Mouse (Mus musculus) lung, postnatal 0 days (tissue): ENCODE data around the gene Dnajc28. TPM values are rescaled to one million over a fixed set of nuclear protein-coding genes. Genes with fewer than 3 reads are reported as not detected.
A peak's percentile ranks its signal among the peaks of the same experiment; 100 is the strongest.

Source experiments
- ATAC-seq: fragments of 200-750 bp; cut with Nextera tagmentation; 2 replicates; pipeline ENCODE4 v1.8.0; 2017; ENCODE audit warnings: moderate library complexity
- DNase-seq: peaks from one replicate; pipeline ENCODE4 v3.0.0-alpha.2; 2016; ENCODE audit warnings: low spot score
- H3K27ac ChIP-seq: fragments of 300-500 bp; sonication (generic); 2 replicates; pipeline ENCODE4 v1.5.1; 2014; ENCODE audit warnings: antibody characterized with exemption, mild to moderate bottlenecking, low read length, mixed read lengths
- H3K27me3 ChIP-seq: fragments of 300-500 bp; sonication (generic); replicated peaks from 2 replicates; pipeline ENCODE4 v1.6.1; 2014; ENCODE audit warnings: low read length, mixed read lengths; ENCODE audit not compliant: insufficient read depth
- H3K36me3 ChIP-seq: fragments of 300-500 bp; sonication (generic); 2 replicates; pipeline ENCODE4 v1.6.1; 2014; ENCODE audit warnings: low read length, mixed read lengths; ENCODE audit not compliant: insufficient read depth
- H3K4me1 ChIP-seq: fragments of 300-500 bp; sonication (generic); 2 replicates; pipeline ENCODE4 v1.6.1; 2014; ENCODE audit warnings: antibody characterized with exemption, low read depth, low read length, mixed read lengths; ENCODE audit not compliant: insufficient read depth
- H3K4me2 ChIP-seq: fragments of 300-500 bp; sonication (generic); replicated peaks from 2 replicates; pipeline ENCODE4 v1.6.1; 2014; ENCODE audit warnings: low read depth, mild to moderate bottlenecking, low read length, moderate library complexity, mixed read lengths
- H3K4me3 ChIP-seq: fragments of 300-500 bp; sonication (generic); 2 replicates; pipeline ENCODE4 v1.5.1; 2014; ENCODE audit warnings: low read depth, low read length
- H3K9ac ChIP-seq: fragments of 300-500 bp; sonication (generic); replicated peaks from 2 replicates; pipeline ENCODE4 v1.6.1; 2014; ENCODE audit warnings: low read depth, mild to moderate bottlenecking
- H3K9me3 ChIP-seq: fragments of 300-500 bp; sonication (generic); 2 replicates; pipeline ENCODE4 v1.6.1; 2016; ENCODE audit warnings: low read length, mixed read lengths
- CTCF ChIP-seq: IDR thresholded peaks from 2 replicates; pipeline ENCODE4 v1.5.1; 2016; ENCODE audit warnings: antibody characterized with exemption, mild to moderate bottlenecking
- EP300 ChIP-seq: IDR thresholded peaks from 2 replicates; pipeline ENCODE4 v1.6.1; 2016; ENCODE audit warnings: antibody characterized with exemption, mild to moderate bottlenecking, control low read depth
- WGBS: fragments of 180-500 bp; shearing (Covaris S2); extraction: QIAGEN DNeasy Blood & Tissue Kit; methylation state at CpG from one replicate; pipeline ENCODE4 v1.1.7; 2014; 5-methylcytosine and 5-hydroxymethylcytosine counted together
- polyA plus RNA-seq: library from polyadenylated mRNA; unstranded; fragments of >200 nt; fragmentation: Nextera tagmentation; extraction: Ambion mirVana; gene quantifications from 2 replicates; pipeline ENCODE4 v1.2.1, GENCODE M21; 2015

Dnajc28 gene
- 6.1 and 6.2 TPM in 2 replicates for polyA plus RNA-seq

DNA sequence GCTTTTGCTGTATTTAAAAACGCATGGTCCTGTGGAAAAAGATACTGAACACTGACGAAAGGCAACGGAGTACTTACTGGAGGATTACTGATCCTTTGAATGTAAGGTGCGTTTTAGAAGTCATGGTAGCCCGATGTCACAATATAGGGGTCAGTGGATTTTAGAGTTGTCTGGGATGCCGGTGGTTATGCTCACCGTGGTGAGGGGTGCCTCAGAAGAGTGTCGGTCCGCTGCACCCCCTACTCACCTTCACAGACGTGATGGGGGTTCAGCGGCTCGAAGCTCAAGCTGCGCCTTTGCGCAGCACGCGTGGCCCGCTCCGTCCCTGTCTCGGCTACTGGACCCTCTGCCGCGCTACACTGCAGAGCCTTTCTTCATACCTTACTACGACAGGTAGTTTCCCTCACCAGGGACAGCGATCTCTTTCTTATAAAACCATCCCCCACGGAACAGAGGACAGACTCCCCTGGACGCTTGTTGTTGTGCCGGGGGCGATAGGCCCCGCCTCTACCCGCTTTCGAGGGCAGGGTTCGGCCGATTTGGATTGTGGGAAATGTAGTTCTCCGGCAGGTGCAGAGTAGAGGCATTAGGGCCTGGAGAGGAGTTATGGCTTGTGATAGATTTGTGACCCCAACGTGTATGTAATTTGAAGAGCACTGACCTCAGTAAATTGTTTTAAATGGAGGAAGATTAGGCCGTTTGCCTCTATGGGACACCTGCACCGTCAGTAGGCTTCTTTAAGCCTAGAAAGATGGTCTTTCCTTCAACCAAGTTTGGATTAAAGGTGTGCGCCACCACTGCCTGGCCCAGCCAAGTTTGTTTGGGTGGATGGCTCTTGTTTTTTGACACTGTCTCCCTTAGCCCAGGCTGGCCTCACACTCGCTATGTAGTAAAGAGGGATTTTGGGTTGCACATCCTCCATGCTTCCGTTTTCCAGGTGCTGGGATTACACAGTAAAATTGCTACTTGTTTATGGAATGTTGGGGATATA lies at the start of gene Dnajc28:
Dnajc28 (minus strand) TSS at position 516 of the 991 bp plus-strand sequence.
- no peaks in the 10 kb centered on the region for H3K9me3 ChIP-seq

DNA sequence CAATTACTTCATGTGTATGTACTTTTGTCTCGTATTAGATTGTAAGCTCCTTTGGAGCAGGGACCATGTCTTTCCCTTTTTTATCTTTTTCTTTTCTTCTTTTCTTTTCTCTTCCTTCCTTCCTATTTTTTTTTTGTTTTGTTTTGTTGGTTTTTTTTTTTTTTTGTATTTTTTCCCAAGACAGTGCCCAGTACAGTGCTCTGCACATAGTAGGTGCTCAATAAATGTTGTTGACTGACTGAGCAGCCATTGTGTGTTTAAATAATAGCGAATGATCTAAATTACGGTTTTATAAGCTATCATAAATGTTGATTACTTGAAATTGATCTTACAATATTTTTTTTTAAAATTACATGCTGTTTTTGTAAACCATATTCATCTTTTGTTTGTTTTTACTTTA lies 45.0 kb upstream of the Dnajc28 start:
- ATAC-seq (no peak), DNase-seq (no peak)
- Histone ChIP-seq H3K4me1 (no peaks in the 10 kb centered on the region), H3K4me3 (no peak overlapping the region), H3K9me3 (no peaks in the 10 kb centered on the region), H3K36me3 (peaks cover 45% of the 10 kb centered on the region), H3K9ac (no peak overlapping the region), H3K4me2 (no peak overlapping the region), H3K27ac (no peak overlapping the region), H3K27me3 (no peaks in the 10 kb centered on the region)
- TF ChIP-seq EP300 (no peak), CTCF (no peak)
- 94% methylated on average over 3 of the region's 3 CpGs for WGBS

More for the DNA sequence above, at the start of gene Dnajc28:
- H3K27me3 ChIP-seq = no peaks in the 10 kb centered on the region
- DNase-seq (peak; percentile 84), ATAC-seq (peak; percentile 88)
- peak within 1 kb of the TSS; percentile 56 for H3K9ac ChIP-seq
- peak within 1 kb of the TSS; percentile 88 for H3K4me2 ChIP-seq
- TF ChIP-seq EP300 (no peak), CTCF (no peak)
- H3K4me1 ChIP-seq = peaks cover 6% of the 10 kb centered on the region; the same call in 1 of the 2 replicates
- WGBS = 10% methylated on average over 39 of the region's 39 CpGs
- H3K36me3 ChIP-seq = 0 out of 2 replicates have a peak, but pooled peaks cover 10% of the 10 kb centered on the region
- no peak within 1 kb of the TSS for H3K27ac ChIP-seq
- H3K4me3 ChIP-seq = peak within 1 kb of the TSS; percentile 64

DNA sequence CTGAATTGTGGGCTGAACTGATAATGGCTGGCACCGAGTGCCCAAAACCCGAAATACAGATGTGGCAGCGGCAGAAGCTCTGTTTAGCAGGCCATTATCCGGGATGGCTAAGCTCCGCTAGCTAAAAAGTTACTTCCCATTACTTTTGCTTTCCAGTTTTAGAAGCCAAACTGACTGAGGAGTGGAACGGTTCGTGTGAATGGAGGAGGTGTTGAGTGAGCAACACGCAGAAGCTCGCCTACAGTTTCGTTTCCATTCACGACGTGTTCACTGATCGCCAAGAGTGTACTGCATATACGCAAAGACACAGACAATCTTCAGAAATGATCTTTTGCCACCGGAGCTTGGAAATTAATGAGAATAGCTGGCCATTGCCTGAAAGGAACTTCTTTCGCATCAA lies 43.5 kb upstream of the Dnajc28 start:
- Histone ChIP-seq H3K4me3 (no peak overlapping the region), H3K27me3 (no peaks in the 10 kb centered on the region), H3K27ac (no peak overlapping the region), H3K9ac (no peak overlapping the region), H3K9me3 (no peaks in the 10 kb centered on the region), H3K4me1 (no peaks in the 10 kb centered on the region), H3K36me3 (peaks cover 59% of the 10 kb centered on the region), H3K4me2 (no peak overlapping the region)
- ATAC-seq (no peak), DNase-seq (no peak)
- 89% methylated on average over 16 of the region's 16 CpGs for WGBS
- TF ChIP-seq CTCF = no peak
- no peak for TF ChIP-seq EP300

DNA sequence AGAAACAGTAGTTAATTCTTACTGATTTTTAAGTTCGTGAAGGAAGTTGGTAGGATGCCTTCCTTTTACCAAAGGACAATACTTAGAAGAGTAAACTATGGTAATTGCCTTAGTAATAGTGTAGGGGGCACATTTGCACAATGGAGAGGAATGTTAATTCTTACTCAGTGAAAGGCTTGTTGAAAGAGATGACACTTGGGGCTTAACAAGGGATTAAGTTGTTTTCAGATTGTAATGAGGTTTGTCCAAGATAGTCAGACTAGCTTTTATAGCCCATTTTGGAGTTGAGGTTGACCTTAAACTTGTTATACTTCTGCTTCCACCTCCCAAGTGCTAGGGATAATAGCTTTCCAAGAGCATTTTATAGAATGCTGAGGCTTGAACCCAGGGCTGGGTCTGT lies 42.6 kb upstream of the Dnajc28 start:
- ATAC-seq (no peak), DNase-seq (no peak)
- 71% methylated on average over 1 of the region's 1 CpGs for WGBS
- H3K27me3 ChIP-seq = no peaks in the 10 kb centered on the region
- TF ChIP-seq EP300 (no peak), CTCF (no peak)
- no peak overlapping the region for H3K4me3 ChIP-seq
- no peaks in the 10 kb centered on the region for H3K4me1 ChIP-seq
- no peaks in the 10 kb centered on the region for H3K9me3 ChIP-seq
- no peak overlapping the region for H3K27ac ChIP-seq
- H3K9ac ChIP-seq = no peak overlapping the region
- H3K4me2 ChIP-seq = no peak overlapping the region
- H3K36me3 ChIP-seq = peaks cover 65% of the 10 kb centered on the region

DNA sequence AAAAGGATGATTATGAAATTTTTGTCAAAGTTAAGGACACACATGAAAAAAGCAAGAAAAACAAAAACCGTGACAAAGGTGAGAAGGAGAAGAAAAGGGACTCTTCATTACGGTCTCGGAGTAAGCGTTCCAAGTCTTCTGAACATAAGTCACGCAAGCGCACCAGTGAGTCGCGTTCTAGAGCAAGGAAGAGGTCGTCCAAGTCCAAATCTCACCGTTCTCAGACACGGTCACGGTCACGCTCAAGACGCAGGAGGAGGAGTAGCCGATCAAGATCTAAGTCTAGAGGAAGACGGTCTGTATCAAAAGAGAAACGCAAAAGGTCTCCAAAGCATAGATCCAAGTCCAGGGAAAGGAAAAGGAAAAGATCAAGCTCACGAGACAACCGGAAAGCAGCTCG lies 41.0 kb upstream of the Dnajc28 start:
- H3K9me3 ChIP-seq = no peaks in the 10 kb centered on the region
- no peak overlapping the region for H3K27ac ChIP-seq
- H3K36me3 ChIP-seq = peaks cover 65% of the 10 kb centered on the region
- H3K4me3 ChIP-seq = no peak overlapping the region
- WGBS = 96% methylated on average over 20 of the region's 20 CpGs
- TF ChIP-seq EP300 = no peak
- no peak for TF ChIP-seq CTCF
- H3K9ac ChIP-seq = no peak overlapping the region
- no peaks in the 10 kb centered on the region for H3K4me1 ChIP-seq
- ATAC-seq (no peak), DNase-seq (no peak)
- H3K27me3 ChIP-seq = no peaks in the 10 kb centered on the region
- no peak overlapping the region for H3K4me2 ChIP-seq

DNA sequence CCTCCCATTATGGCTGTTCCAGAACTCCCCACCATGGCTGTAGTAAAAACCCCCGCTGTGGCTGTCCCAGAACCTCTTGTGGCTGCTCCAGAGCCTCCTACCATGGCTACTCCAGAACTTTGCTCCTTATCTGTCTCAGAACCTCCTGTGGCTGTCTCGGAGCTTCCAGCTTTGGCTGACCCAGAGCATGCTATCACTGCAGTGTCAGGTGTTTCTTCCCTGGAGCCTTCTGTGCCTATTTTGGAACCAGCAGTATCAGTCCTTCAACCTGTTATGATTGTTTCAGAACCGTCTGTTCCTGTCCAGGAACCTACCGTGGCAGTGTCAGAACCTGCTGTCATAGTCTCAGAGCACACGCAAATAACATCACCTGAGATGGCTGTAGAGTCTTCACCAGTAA lies 39.6 kb upstream of the Dnajc28 start:
- Histone ChIP-seq H3K4me3 (no peak overlapping the region), H3K36me3 (peaks cover 65% of the 10 kb centered on the region), H3K9me3 (no peaks in the 10 kb centered on the region), H3K4me2 (no peak overlapping the region), H3K9ac (no peak overlapping the region), H3K4me1 (no peaks in the 10 kb centered on the region), H3K27ac (no peak overlapping the region), H3K27me3 (no peaks in the 10 kb centered on the region)
- DNase-seq (no peak), ATAC-seq (no peak)
- TF ChIP-seq EP300 (no peak), CTCF (no peak)
- WGBS = 94% methylated on average over 5 of the region's 5 CpGs
